Mouse (Mus musculus) embryonic facial prominence, embryonic 13.5 days (tissue): ENCODE measurements around the gene Svs2. TPM values are rescaled to one million over a fixed set of nuclear protein-coding genes. Genes with fewer than 3 reads are reported as not detected.

Experiments used
- ATAC-seq: fragments of 200-750 bp; cut with Nextera tagmentation; 2 replicates; pipeline ENCODE4 v1.8.0; 2017; ENCODE audit warnings: low read depth; ENCODE audit not compliant: insufficient number of reproducible peaks, insufficient read depth, low FRiP score, low TSS enrichment
- H3K27ac ChIP-seq: fragments of 300-500 bp; sonication (generic); 2 replicates; pipeline ENCODE4 v1.5.1; 2015; ENCODE audit warnings: moderate library complexity, mild to moderate bottlenecking, inconsistent platforms
- H3K27me3 ChIP-seq: fragments of 300-500 bp; sonication (generic); 2 replicates; pipeline ENCODE4 v1.6.1; 2015; ENCODE audit warnings: mild to moderate bottlenecking, inconsistent platforms
- H3K36me3 ChIP-seq: fragments of 300-500 bp; sonication (generic); 2 replicates; pipeline ENCODE4 v1.6.1; 2015; ENCODE audit warnings: mild to moderate bottlenecking, inconsistent platforms
- H3K4me1 ChIP-seq: fragments of 300-500 bp; sonication (generic); 2 replicates; pipeline ENCODE4 v1.6.1; 2015; ENCODE audit warnings: inconsistent platforms
- H3K4me2 ChIP-seq: fragments of 300-500 bp; sonication (generic); 2 replicates; pipeline ENCODE4 v1.6.1; 2015; ENCODE audit warnings: moderate library complexity, mild to moderate bottlenecking, inconsistent platforms
- H3K4me3 ChIP-seq: fragments of 300-500 bp; sonication (generic); 2 replicates; pipeline ENCODE4 v1.5.1; 2015; ENCODE audit warnings: mild to moderate bottlenecking, inconsistent platforms
- H3K9ac ChIP-seq: fragments of 300-500 bp; sonication (generic); 2 replicates; pipeline ENCODE4 v1.6.1; 2015; ENCODE audit warnings: mild to moderate bottlenecking, inconsistent platforms
- H3K9me3 ChIP-seq: fragments of 300-500 bp; sonication (generic); 2 replicates; pipeline ENCODE4 v1.6.1; 2016; ENCODE audit warnings: inconsistent platforms
- WGBS: fragments of 180-500 bp; shearing (Covaris S2); methylation state at CpG from one replicate; pipeline ENCODE4 v1.1.7; 2015; ENCODE audit warnings: mixed read lengths; 5-methylcytosine and 5-hydroxymethylcytosine counted together
- polyA plus RNA-seq: library from polyadenylated mRNA; unstranded; fragments of >200 nt; fragmentation: Nextera tagmentation; extraction: Ambion mirVana; gene quantifications from 2 replicates; pipeline ENCODE4 v1.2.1, GENCODE M21; 2015

Svs2 gene
- polyA plus RNA-seq, 1 experiment from 2014 or later, result not detected

- Histone ChIP-seq H3K27ac (no peak overlapping the region), H3K9ac (no peak overlapping the region), H3K4me1 (no peaks in the 10 kb centered on the region), H3K4me2 (no peak overlapping the region), H3K27me3 (no peaks in the 10 kb centered on the region), H3K9me3 (no peaks in the 10 kb centered on the region), H3K4me3 (no peak overlapping the region), H3K36me3 (no peaks in the 10 kb centered on the region)
- 78% methylated on average over 5 of the region's 5 CpGs for WGBS
- no peak for ATAC-seq
These were observed 41.6 kb downstream of the Svs2 start for GRCm38 (mm10) chr2:164196700-164196990.

GRCm38 (mm10) chr2:164195971-164196699 is 42.1 kb downstream of the Svs2 start:
- no peaks in the 10 kb centered on the region for H3K4me1 ChIP-seq
- no peaks in the 10 kb centered on the region for H3K27me3 ChIP-seq
- H3K4me3 ChIP-seq, result no peak overlapping the region
- H3K4me2 ChIP-seq, result no peak overlapping the region
- H3K36me3 ChIP-seq, result no peaks in the 10 kb centered on the region
- H3K27ac ChIP-seq, result no peak overlapping the region
- ATAC-seq, result no peak
- H3K9ac ChIP-seq, result no peak overlapping the region
- 84% methylated on average over 5 of the region's 5 CpGs for WGBS
- H3K9me3 ChIP-seq, result no peaks in the 10 kb centered on the region

- WGBS, result 85% methylated on average over 5 of the region's 5 CpGs
- no peaks in the 10 kb centered on the region for H3K9me3 ChIP-seq
- H3K9ac ChIP-seq, result no peak overlapping the region
- H3K4me2 ChIP-seq, result no peak overlapping the region
- no peak overlapping the region for H3K27ac ChIP-seq
- no peaks in the 10 kb centered on the region for H3K36me3 ChIP-seq
- no peaks in the 10 kb centered on the region for H3K27me3 ChIP-seq
- no peaks in the 10 kb centered on the region for H3K4me1 ChIP-seq
- H3K4me3 ChIP-seq, result no peak overlapping the region
- no peak for ATAC-seq
These were observed 43.2 kb downstream of the Svs2 start for GRCm38 (mm10) chr2:164194959-164195630.

GRCm38 (mm10) chr2:164192279-164192678 is 46.0 kb downstream of the Svs2 start:
- H3K27ac ChIP-seq, result no peak overlapping the region
- H3K4me3 ChIP-seq, result no peak overlapping the region
- no peak for ATAC-seq
- no peaks in the 10 kb centered on the region for H3K27me3 ChIP-seq
- H3K36me3 ChIP-seq, result no peaks in the 10 kb centered on the region
- H3K9me3 ChIP-seq, result no peaks in the 10 kb centered on the region
- no peak overlapping the region for H3K9ac ChIP-seq
- H3K4me1 ChIP-seq, result no peaks in the 10 kb centered on the region
- no peak overlapping the region for H3K4me2 ChIP-seq

GRCm38 (mm10) chr2:164190576-164190975 is 47.7 kb downstream of the Svs2 start, which contains the start of gene Wfdc12:
Gene Wfdc12, minus strand, starts transcription at chr2:164190608.
- H3K4me2 ChIP-seq, result no peak within 1 kb of the TSS
- no peak for ATAC-seq
- no peaks in the 10 kb centered on the region for H3K9me3 ChIP-seq
- no peak within 1 kb of the TSS for H3K9ac ChIP-seq
- no peak within 1 kb of the TSS for H3K4me3 ChIP-seq
- H3K27me3 ChIP-seq, result no peaks in the 10 kb centered on the region
- H3K27ac ChIP-seq, result no peak within 1 kb of the TSS
- no peaks in the 10 kb centered on the region for H3K36me3 ChIP-seq
- no peaks in the 10 kb centered on the region for H3K4me1 ChIP-seq
- WGBS, result 91% methylated on average over 6 of the region's 6 CpGs

GRCm38 (mm10) chr2:164188722-164189121 is 49.5 kb downstream of the Svs2 start:
- peaks cover 8% of the 10 kb centered on the region for H3K4me1 ChIP-seq
- no peak for ATAC-seq
- no peak overlapping the region for H3K4me2 ChIP-seq
- no peaks in the 10 kb centered on the region for H3K36me3 ChIP-seq
- H3K27ac ChIP-seq, result no peak overlapping the region
- 27% methylated on average over 5 of the region's 5 CpGs for WGBS
- no peak overlapping the region for H3K9ac ChIP-seq
- H3K27me3 ChIP-seq, result no peaks in the 10 kb centered on the region
- H3K4me3 ChIP-seq, result no peak overlapping the region
- H3K9me3 ChIP-seq, result no peaks in the 10 kb centered on the region

Other genes with a start within 250 kb of the Svs2 start
- 311 and 329 TPM in 2 replicates for gene Ywhab, start 243.5 kb downstream of the Svs2 start, polyA plus RNA-seq
- 1.6 and 2.8 TPM in 2 replicates for gene Pabpc1l, start 213.0 kb downstream of the Svs2 start, polyA plus RNA-seq
- 19.0 and 19.8 TPM in 2 replicates for gene Stk4, start 168.1 kb downstream of the Svs2 start, polyA plus RNA-seq
- 59.1 and 59.3 TPM in 2 replicates for gene Tomm34, start 167.3 kb downstream of the Svs2 start, polyA plus RNA-seq
- 0.80 and 1.2 TPM in 2 replicates for gene Kcns1, start 67.4 kb downstream of the Svs2 start, polyA plus RNA-seq
- gene Wfdc5, start 55.7 kb downstream of the Svs2 start, polyA plus RNA-seq, result not detected in 2 replicates
- not detected in 2 replicates for gene Wfdc12, start 47.9 kb downstream of the Svs2 start, polyA plus RNA-seq
- gene Wfdc15a, start 38.3 kb downstream of the Svs2 start, polyA plus RNA-seq, result not detected in 2 replicates
- gene Wfdc15b, start 16.8 kb downstream of the Svs2 start, polyA plus RNA-seq, result not detected in 2 replicates
- gene Svs3b, start 18.2 kb upstream of the Svs2 start, polyA plus RNA-seq, result not detected in 2 replicates
- not detected in 2 replicates for gene Svs4, start 40.0 kb upstream of the Svs2 start, polyA plus RNA-seq
- not detected in 2 replicates for gene Svs3a, start 50.8 kb upstream of the Svs2 start, polyA plus RNA-seq
- gene Svs6, start 78.3 kb upstream of the Svs2 start, polyA plus RNA-seq, result not detected in 2 replicates
- gene Svs5, start 94.3 kb upstream of the Svs2 start, polyA plus RNA-seq, result not detected in 2 replicates
- gene Slpi, start 150.6 kb upstream of the Svs2 start, polyA plus RNA-seq, result 2.2 and 2.7 TPM in 2 replicates
- 0.59 and 1.0 TPM in 2 replicates for gene Rbpjl, start 164.7 kb upstream of the Svs2 start, polyA plus RNA-seq
- gene Matn4, start 166.7 kb upstream of the Svs2 start, polyA plus RNA-seq, result 66.0 and 105 TPM in 2 replicates
- 81.5 and 87.8 TPM in 2 replicates for gene Sdc4, start 205.4 kb upstream of the Svs2 start, polyA plus RNA-seq
- 56.0 and 65.9 TPM in 2 replicates for gene Sys1, start 218.5 kb upstream of the Svs2 start, polyA plus RNA-seq
- 7.7 and 8.3 TPM in 2 replicates for gene Gm20458, start 222.5 kb upstream of the Svs2 start, polyA plus RNA-seq
- gene Trp53tg5, start 235.3 kb upstream of the Svs2 start, polyA plus RNA-seq, result not detected in 2 replicates
- gene Dbndd2, start 247.6 kb upstream of the Svs2 start, polyA plus RNA-seq, result 2.1 and 3.0 TPM in 2 replicates